Mouse (Mus musculus) T-cell, adult 2 months (primary cell): ENCODE measurements around the gene Npas2.

Source experiments
- DNase-seq: peaks from one replicate; pipeline ENCODE4 v3.0.0; 2022; ENCODE audit warnings: low spot score

The Npas2 gene

DNA sequence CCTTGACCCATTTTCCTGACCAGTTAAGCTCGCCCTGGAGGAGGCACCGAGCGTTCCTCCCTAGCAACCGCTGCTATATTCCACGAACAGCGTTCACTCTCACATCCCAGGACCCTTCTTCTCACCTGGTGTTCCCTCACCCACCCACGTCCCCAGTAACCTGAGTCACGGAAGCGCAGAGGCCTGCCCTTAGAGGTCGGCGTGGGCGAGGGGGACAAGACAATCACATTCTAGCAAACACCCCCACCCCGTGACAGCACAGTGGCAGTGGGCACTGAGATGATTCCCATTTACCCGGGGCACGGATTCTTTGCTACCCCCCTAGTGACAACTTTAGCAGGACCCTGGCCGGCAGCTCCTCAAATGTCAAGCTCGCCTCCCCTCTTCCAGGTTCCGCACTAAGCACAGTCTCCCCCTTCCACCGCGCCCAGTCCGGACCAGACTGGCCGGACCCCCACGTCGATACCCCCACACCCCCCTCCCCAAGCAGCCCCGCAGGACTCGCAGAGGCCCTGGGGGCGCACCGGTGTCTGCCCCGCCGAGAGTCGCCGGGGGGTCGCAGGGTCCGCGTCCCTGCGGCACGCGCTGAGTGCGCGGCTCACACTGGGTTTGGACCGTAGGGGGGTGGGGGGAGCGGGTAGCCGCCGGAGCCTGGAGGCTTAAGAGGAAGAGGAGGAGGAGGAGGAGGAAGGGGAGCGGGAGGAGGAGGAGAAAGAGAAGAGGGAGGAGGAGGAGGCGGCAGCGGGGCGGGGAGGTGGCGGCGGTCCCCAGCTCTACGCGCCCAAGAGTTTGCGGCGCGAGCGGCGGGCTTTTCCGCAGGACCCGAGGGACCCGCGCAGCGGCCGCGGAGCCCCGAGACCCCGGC is at the start of gene Npas2:
Npas2 (plus strand) TSS at position 735 of the 865 bp plus-strand sequence.
- DNase-seq: peak; percentile 8

GRCm38 (mm10) chr1:39156778-39157177 is 36.8 kb upstream of the Npas2 start:
- DNase-seq: no peak

DNA sequence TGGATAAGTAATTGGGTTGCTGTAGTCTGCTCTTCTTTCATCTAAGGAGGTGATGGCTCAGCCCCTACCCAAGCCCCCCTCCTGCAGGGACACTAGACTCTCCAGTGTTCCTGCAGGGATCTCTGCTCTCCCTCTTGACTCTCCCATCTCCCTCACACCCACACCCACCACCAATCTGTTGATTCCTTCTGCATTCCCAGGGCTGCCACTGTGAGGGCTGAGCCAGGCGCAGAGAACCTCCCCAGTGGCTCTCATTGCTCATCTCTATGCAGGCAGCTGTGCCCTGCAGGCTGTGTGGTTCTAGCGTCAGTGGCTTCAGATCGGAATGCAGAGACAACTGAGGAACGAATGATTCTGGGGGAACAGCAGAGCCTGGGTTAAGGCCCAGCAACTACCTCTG is 33.4 kb upstream of the Npas2 start:
- DNase-seq: no peak

GRCm38 (mm10) chr1:39163077-39163476 is 30.5 kb upstream of the Npas2 start:
- no peak for DNase-seq

DNA sequence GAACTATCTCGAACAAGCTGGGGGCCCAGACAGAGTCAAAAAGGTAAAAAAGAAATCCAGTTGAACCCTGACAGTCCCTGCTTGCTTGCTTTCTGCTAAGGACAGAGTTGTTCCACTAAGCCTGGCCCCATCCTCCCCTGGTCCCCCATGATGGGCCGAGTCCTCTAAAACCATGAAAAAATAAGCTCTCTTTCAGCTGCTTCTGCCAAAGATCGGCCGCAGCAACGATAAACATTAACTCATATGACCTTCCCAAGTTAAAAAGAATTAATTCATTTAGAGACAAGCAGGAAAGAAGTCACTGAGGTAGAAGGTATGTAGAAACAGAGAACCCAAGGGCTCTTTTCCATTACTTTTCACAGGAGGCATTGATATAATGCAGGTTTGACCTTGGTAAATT is 16.8 kb upstream of the Npas2 start:
- DNase-seq: no peak

DNA sequence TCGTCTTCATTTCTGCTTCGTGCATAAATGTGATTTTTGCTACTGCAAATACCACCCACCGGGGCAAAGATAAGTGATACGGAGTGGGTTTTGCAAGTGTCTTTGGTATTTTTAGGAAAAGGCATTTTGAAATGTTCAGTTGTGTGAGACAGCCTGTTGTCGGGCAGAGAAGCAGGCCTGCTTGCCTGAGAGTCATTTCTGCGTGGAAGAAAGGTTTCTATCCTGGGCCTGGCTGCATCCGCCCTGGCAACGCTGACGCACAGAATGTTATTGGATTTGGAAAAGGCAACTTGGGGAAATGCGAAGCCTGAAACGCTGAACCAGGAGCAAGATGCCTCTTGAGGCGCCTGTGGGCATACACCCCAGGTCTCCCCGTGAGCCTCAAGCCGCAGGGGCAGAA is 16.3 kb upstream of the Npas2 start:
- no peak for DNase-seq

DNA sequence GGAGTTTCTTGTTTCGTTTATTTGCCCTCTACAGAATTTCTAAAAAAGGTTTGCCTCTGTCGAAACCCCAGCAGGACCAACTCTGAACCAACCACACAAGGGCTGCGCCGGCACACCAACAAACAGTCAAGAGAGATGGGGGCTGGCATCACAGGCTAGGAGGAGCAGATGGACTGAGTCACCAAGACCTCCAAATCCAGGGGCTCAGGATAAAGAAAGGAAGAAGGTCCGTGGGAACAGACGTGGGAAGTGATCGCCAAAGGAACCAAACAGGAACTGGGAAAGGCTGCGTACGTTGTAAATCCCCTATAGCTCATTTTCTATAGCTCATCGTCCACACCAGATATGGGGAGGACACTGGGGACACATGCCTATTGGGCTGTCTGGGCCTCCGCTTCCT is 13.7 kb upstream of the Npas2 start:
- DNase-seq: no peak

DNA sequence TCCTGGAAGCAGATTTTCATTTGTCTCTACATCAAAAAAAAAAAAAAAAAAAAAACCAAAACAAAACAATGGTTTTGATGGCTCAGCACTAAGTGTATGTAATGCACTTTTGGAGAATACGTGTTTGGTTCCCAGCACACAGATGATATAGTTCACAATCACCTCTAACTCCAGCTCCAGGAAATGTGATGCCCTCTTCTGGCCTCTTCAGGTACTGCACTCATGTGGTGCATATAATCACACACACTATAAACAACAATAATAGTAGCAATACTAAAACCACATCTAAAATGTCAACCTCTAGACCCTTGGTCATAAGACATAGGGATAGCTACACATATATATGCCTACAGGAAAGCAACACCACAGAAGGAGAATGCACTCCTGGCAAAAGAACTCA is 13.0 kb upstream of the Npas2 start:
- no peak for DNase-seq

- no peak for DNase-seq
Measured at GRCm38 (mm10) chr1:39181901-39182300, 11.6 kb upstream of the Npas2 start.

- peak; percentile 57 for DNase-seq
Measured at GRCm38 (mm10) chr1:39185833-39186232, 7.7 kb upstream of the Npas2 start.

GRCm38 (mm10) chr1:39186711-39187437 is 6.7 kb upstream of the Npas2 start:
- no peak for DNase-seq

GRCm38 (mm10) chr1:39191122-39191521 is 2.4 kb upstream of the Npas2 start:
- no peak for DNase-seq

DNA sequence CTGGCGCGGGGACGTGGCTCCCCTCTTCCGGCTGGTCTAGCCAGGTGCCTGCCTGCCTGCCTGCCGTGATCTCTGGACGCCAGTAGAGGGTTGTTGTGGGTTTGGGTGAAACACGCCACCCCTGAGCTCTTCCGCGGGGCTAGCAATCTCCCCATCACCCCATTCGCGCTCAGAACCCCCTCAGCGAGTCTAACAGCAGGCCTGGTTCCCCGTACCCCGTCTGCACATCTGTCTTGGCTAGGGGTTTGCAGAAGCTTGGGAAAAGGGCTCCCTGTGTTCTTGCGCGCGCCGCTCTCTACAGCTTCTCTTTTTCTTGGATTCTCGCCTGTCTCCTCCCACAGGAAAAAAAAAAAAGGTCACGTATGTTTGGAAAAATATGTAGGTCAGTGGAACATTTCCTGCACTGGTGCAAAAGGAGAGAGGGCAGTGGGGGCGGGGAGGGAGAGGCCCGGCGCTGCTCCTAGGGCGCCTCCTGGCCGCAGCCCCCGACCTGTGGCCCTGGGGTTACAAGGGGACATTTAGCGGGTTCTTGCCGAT is 1.0 kb upstream of the Npas2 start:
- DNase-seq: peak; percentile 55

GRCm38 (mm10) chr1:39193862-39194675 is 538 bp downstream of the Npas2 start:
- peak; percentile 39 for DNase-seq

- no peak for DNase-seq
Measured at GRCm38 (mm10) chr1:39194959-39195358, 1.4 kb downstream of the Npas2 start.

DNA sequence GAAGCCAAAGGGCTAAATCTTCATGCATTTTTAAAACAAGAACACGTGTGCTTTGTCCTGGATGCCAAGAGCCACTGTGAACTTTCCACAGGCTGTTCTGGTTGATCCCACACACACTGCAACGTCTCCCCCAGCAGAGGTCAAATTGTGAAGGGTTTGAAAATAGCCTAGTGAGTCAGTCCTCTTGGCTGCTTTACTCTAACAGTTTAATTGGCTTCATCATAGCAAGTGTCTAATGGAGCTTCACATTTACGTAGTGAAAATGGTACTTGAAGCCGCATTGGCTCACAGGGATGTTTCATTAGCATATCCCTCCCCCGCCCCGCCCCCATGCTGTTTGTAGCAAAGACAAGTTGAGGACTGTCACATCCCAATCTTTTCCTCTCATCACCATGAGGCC is 2.6 kb downstream of the Npas2 start:
- no peak for DNase-seq

GRCm38 (mm10) chr1:39196676-39197375 is 3.3 kb downstream of the Npas2 start:
- DNase-seq: peak; percentile 72

GRCm38 (mm10) chr1:39205021-39205420 is 11.5 kb downstream of the Npas2 start:
- peak; percentile 60 for DNase-seq

GRCm38 (mm10) chr1:39205697-39206096 is 12.2 kb downstream of the Npas2 start:
- no peak for DNase-seq

- DNase-seq: peak; percentile 56
Measured at GRCm38 (mm10) chr1:39206942-39207341, 13.4 kb downstream of the Npas2 start.

- peak; percentile 31 for DNase-seq
Measured at GRCm38 (mm10) chr1:39210928-39211327, 17.4 kb downstream of the Npas2 start.

GRCm38 (mm10) chr1:39212982-39213381 is 19.5 kb downstream of the Npas2 start:
- DNase-seq: no peak
